Mouse (Mus musculus) CD4-positive naive resting alpha-beta T cell, adult 57 days (primary cell): ENCODE data around the gene L3hypdh. TPM values are rescaled to one million over a fixed set of nuclear protein-coding genes. Genes with fewer than 3 reads are reported as not detected.

Experiments
- total RNA-seq: library from RNA; stranded (reverse); gene quantifications from one replicate; pipeline ENCODE4 v1.2.4, GENCODE M21; 2023

The L3hypdh gene
- total RNA-seq, result not detected

DNA sequence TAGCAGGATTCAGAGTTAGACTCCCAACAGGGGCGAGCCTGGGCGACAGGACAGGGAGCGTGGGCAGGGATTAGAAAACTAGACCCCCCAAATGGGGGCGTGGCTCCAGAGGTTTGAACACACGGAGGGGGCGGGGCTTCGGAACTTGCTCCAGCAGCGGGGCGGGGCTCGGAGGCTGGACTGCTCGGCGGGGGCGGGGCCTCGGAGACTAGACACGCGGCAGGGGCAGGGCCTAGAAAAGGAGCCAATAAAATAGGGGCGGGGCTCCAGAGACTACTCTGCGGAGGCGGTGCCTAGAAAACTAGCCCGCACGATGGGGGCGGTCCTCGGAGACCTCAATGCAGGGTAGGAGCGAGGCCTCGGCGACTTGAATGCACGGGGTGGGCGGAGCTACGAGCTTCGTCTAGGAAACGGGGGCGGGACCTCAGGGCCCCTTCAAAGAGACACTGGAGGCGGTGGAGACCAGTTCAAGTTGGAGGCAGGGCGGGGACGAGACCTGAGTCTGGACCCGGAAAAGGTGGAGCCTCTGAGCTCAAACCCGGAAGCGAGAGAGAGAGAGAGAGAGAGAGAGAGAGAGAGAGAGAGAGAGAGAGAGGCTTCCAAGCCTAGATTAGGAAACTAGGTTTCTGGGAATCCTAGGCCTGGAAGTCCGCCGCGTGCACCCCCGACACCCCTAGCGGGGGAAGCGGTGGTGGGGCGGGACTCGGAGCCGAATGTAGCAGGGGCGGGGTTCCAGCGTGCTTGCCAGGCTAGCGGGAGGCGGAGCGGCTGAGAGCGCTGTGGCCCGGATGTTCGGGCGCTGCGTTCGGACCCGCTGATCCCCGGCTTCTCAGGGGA, at the start of gene L3hypdh, which contains the start of gene Jkamp:
Gene L3hypdh, minus strand, starts transcription at position 111 of the 837 bp plus-strand sequence.
Gene Jkamp, plus strand, starts transcription at position 261 of the 837 bp plus-strand sequence.

GRCm38 (mm10) chr12:72070327-72071269, 14.6 kb downstream of the L3hypdh start, which contains the start of gene Gpr135:
Gene Gpr135, minus strand, starts transcription at chr12:72071125.

Other genes with a start within 250 kb of the L3hypdh start
- not detected for gene Gpr135, start 14.3 kb downstream of the L3hypdh start, total RNA-seq
- gene Jkamp, start 150 bp upstream of the L3hypdh start, total RNA-seq, result 17.3 TPM
- gene Ccdc175, start 99.6 kb upstream of the L3hypdh start, total RNA-seq, result not detected